Mouse (Mus musculus) cerebellum, adult 2 months (tissue): ENCODE results near the gene Ccdc66.

ENCODE experiments used
- CTCF ChIP-seq: fragments of 200-500 bp; IDR thresholded peaks from 2 replicates; pipeline ENCODE4 v1.5.1; 2011; ENCODE audit warnings: low read depth, mild to moderate bottlenecking, control low read depth, low read length, moderate library complexity, borderline replicate concordance; ENCODE audit not compliant: insufficient read depth
- POLR2A ChIP-seq: fragments of 200-500 bp; IDR thresholded peaks from 2 replicates; pipeline ENCODE4 v1.6.1; 2011; ENCODE audit warnings: low read length, control low read depth, borderline replicate concordance; ENCODE audit not compliant: insufficient read depth

DNA sequence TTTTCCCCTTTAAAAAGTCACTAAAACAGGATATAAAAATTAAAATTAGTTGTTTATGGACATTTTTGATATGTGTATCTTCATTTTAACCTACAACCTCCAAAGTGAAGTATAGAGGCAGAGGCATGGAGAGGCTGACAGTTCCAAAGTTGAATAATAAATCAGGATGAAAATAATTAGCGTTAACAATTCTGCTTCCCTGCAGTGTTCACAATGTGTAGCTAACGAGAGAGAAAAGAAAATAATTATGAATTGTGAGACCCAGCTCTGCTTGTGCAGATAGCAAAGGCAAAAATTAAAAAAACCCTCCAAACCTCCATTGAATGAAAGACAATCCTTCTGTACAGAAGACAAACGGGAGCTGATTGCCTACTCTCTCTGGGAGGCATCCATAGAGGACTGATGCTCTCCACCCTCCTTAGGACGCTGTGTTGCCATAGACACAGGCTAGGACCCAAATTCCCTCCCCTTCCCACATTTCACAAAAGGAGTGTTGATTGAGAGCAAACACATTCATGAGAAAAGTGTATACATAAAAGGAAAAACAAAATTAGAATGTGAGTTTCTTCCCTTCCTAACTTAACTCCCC lies 35.7 kb upstream of the Ccdc66 start:
- TF ChIP-seq POLR2A (no peak), CTCF (no peak)
